Mouse (Mus musculus) ovary, postnatal 14 days (tissue): ENCODE measurements around the gene Zfp708.
"Not testable (repeated sequence)": the region's sequence is repeated elsewhere in the genome, so short reads cannot be mapped to it uniquely, and the experiment has no call there.

Experiments used
- DNase-seq: peaks from one replicate; pipeline ENCODE4 v3.0.0; 2022; ENCODE audit warnings: low spot score

Zfp708 gene

DNA sequence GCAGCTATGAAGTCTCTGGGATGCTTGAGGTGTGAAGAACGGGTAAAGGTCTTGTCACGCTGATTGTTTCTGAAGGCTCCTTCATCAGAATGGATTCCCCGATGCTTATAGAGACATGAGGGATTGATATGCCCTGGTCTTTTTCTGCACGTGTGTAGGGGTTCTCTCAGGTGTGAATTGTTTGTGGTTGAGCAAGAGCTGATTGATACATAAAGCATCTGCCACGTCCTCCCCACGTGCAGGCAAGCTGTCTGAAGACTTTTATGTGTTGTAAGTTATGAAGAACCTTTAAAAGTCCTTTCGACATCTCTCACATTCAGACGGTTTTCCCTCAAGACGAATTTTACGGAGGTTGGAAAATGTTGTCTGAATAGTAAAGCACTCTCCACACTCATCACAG lies at the start of gene Zfp708:
TSS of gene Zfp708 (minus strand) at position 101 of the 400 bp plus-strand sequence.
- DNase-seq: no peak

DNA sequence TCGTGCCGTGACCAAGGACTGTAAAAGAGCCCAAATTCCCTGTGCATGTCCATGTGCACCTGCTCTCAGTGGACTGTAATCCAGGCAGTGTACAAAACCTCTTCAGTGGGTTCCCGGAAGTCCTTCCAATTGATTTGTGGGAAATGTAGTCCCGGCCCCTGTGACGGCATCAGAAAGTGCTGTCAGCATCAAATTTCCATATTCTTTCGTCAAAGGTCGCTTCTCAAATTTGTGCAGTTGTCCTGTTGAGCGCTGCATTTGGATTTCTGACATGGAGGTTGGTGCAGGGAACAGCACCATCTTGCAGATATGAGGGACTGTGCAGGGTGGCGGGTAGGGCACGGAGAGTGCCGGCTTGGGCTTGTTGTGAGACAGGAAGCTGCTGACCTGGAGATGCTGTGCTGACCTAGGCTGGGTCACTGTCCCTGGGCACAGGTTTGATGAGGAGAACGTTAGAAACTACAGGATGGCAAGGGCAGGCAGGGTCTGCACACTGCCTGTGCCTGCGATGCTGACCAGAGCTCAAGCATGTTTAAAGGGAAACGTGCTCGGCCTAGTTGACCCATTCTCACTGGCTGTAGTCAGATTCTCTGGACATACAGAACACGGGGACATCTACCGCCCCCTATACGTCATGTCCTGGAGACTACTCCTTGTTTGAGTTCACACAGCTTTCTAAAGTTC lies 30.4 kb upstream of the Zfp708 start:
- DNase-seq: peak; percentile 68

DNA sequence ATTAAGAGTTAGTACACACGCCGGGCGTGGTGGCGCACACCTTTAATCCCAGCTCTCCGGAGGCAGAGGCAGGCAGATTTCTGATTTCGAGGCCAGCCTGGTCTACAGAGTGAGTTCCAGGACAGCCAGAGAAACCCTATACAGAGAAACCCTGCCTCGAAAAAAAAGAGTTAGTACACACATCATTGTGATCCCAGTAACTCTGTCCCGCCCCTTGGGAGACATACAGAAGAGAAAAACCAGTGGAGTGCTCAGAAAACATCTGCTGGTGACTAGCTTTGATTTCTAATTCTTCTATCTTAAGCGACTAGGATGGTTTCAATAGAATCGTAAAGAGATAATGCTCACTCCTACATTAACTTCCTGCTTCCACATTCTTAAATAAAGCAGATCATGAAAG lies 29.7 kb upstream of the Zfp708 start:
- DNase-seq: not testable (repeated sequence)

DNA sequence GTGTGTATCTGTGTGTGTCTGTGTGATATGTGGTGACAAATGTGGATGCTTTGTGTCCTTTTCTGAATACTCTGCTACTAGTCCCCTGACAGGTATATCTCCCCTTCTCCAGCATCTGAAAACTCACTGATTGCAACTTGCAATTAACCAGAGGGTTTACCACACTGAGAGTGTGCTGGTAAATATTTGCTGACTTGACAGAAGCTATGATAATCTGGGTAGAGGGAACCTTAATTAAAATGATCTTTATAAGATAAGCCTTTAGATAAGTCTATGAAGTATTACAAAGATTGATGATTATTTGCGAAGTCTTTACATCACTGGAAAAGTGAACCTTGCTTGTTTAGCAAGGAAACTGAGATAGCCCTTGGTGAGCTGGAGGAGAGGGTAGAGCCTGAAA lies 26.7 kb upstream of the Zfp708 start:
- no peak for DNase-seq

DNA sequence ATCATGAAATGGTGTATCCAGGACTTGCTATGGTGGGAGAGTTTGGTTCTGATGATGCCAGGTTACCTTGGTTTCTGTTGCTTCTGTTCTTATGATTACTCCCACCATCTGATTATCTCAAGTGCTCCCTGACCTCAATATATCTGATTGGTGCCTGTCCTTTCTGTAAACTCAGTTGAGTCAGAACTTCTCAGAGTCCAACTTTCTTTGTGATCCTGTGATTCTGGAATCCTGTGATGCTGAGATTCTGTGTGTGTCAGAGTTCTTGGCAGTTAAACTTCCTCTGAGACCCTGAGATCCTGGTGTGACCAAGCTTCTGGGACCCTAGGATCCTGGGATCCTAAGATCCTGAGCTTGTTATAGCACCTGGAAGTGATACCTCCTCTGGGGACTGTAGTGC lies 23.6 kb upstream of the Zfp708 start, which contains the start of gene Zfp759:
TSS of gene Zfp759 (plus strand) at position 301 of the 400 bp plus-strand sequence.
- not testable (repeated sequence) for DNase-seq

DNA sequence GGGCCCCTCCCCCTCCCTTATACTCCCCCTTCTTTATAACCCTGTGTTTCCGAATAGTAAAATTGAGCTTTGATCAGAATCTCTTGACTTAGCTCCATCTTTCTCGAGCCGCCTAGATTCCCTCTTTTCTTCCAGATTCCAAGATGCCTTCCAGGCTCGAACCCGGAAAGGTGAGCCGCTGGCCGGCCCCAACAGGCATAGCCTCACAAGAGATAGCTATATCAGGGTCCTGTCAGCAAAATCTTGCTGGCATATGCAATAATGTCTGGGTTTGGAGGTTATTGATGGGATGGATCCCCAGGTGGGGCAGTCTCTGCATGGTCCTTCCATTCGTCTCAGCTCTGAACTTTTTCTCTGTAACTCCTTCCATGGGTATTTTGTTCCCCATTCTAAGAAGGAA lies 18.4 kb upstream of the Zfp708 start, which contains the start of gene Rslcan18:
TSS of gene Rslcan18 (minus strand) at position 101 of the 400 bp plus-strand sequence.
- DNase-seq: not testable (repeated sequence)

DNA sequence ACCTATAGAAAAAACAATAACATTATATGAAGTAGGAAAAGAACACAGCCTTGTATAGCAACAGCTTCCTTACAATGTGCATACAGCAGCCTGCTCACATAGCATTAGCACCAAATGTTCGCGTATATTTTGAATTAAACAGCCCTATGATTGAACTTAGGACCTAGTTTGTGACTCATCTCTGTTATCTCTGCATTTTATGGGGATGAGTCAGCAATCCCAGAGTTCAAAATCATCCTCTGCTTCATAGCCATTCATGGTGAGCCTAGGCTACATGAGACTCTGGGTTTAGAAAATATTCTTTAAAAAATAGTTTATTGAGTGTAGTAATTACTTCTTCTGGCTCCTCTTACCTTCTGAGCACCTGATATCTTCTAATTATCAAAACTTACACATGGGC lies 15.5 kb upstream of the Zfp708 start:
- no peak for DNase-seq

DNA sequence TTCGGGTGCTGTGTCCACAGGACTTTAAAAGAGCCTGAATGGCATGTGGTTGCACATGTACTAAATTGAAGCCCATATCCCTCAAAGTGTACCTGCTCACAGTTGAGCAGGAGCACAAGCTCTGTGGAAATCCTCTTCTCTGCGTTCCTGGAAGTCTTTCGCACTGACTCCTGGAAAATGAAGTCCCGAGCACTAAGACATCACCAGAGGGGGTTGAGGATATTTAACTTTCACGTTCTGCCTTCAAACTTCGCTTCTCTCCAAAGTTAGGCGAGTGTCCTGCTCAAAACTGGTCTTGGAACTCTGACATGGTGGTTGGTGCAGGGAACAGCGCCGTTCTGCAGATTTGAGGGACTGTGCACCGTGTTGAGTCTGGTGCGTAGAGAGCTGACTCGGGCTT lies 14.3 kb upstream of the Zfp708 start:
- DNase-seq: no peak

DNA sequence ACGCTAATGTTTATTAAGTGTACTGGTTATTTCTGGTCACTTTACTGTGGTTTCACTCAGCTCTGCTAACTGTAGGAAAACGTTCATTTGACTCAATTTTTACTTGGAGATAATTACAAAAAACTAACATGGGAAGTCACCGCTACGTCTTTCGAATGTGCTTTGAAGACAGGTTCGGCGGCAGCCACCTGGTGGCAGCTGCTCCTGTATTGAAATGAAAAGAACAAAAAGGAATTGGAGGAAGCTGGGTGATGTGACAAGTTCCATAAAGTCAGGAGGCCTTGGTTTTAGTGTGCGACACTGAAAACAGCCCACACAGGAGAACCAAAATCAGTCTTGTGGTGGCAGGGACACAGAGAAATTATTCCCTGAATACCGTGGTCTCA lies 11.0 kb upstream of the Zfp708 start:
- no peak for DNase-seq

DNA sequence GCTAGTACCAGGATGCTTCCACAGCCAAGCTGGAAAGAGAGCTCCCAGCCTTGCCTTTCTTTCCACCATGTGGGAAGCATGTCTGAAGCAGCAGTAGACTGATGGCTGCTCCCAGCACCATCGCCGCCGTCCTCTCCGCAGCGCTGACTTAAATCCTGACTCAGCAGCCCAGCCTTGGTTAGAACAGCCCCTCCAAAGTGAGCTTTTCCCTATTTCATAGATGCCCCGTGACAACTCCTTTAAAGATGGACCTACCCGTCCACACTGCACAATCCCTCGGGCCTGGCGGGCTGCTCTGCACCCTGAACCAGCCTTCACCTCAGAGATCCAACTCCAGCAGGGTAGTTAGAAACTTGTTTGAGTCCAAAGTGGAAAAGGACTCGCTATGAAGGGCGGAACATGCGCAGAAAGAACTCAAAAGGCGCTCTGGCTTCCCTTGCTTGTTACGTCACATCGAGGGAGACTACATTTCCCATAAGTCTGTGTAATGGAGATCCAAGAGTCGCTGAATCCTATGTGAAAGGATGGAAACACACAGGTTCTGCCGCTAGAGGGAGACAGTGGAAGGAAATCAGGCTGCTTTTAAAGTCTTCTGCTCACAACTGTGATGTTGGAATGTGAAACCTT lies 10.5 kb upstream of the Zfp708 start, which contains the start of gene Gm28557:
TSS of gene Gm28557 (minus strand) at position 411 of the 627 bp plus-strand sequence.
- peak; percentile 81 for DNase-seq

DNA sequence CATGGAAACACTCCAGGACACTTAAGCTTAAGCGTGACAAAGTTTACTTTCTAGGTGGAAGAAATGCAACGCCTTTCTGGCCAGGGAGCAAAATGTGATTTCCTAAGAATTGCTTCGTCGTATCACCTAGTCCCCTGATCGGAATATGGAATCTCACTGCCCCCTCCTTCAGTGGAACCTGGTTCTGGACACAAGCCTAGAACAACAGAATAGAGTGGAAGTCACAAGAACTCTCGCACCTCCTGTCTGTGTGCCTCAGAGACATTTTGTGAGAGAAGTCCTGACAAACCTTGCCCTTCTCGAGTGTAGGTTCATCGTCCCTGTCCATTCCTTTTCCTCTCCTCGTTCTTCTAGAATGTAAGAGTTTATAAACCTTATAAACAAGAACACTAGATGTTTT lies 9.9 kb upstream of the Zfp708 start:
- no peak for DNase-seq

DNA sequence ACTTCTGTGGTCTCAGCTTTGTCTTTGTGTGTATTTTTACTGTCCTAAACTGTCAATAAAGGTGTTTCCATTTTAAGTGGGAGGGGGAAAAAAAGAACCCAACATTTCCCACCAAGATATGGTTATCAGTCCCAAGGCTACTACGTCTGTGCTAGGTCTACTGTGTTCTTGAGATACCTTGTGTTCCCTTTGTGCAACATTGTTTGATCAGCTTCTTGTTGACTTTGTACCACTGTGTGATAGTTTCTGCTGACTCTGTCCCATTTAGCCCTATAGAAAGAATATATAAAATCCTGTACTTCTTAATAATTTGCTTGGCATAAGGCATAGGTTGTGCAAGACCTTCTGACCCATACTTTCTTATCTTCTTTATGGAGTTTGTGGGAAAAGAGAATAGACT lies 7.6 kb downstream of the Zfp708 start:
- DNase-seq: no peak

DNA sequence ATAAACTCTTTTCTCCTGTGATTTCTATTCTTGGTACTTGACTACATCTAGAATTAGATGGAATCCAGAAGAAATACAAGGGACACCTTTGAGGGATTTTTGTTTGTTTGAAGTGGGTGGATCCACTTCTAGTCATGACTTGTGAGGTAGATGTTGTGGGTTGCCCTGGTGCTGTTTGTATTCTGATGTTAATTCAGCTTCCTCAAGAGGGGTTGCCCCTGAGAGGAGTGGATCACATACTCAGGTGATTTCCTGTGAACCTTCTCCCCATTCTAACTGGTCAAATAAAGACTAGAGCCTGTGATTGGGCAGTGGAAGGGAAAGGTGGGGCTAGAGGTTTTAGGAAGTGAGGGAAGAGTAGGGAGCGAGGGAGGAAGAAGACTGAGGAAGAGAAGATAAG lies 15.8 kb downstream of the Zfp708 start:
- no peak for DNase-seq

DNA sequence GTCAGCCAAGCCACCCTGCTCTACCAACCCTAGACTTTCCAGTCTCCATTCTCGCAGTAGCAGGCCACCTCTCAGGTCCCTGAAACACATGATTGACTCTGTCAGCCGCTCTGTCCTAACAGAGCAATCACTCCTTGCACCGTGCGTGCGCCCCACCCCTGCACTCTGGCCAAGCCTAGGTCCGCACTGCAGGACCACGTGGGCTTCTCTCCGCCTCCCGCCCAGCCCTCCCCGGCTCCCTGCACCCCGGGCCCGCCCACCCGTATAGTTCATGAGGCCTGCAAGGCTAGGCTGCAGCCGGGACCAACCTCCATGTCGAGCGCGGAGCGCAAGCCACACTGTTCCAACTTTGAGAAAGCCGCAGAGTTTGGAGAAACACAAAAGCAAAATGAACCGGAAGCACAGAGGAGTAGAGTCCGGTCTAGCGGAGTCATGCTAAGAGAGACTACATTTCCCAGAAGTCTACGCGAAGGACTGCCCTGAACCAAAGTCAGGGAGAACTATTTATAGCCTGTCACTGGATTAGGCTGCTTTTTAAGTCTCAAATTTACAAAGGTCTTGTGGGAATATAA lies 16.5 kb downstream of the Zfp708 start:
- peak; percentile 61 for DNase-seq

DNA sequence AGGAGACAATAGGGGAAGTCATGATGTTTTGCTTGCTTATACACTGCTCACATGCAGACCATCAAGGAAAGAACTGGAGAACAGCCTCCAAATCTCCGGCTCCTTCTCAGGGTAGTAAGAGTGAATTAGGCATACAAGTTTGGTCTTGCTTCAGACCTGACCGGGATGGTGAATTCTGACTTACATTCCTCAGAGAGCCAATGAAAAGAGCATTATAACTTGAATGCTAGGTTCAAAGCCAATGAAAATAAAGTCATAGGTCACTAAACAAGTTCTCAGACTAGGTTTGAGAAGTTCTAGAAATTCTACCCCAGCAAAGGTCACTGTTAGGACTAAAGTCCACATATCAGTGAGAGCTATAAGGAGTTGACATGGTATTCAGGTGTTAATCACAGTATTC lies 20.5 kb downstream of the Zfp708 start:
- no peak for DNase-seq

DNA sequence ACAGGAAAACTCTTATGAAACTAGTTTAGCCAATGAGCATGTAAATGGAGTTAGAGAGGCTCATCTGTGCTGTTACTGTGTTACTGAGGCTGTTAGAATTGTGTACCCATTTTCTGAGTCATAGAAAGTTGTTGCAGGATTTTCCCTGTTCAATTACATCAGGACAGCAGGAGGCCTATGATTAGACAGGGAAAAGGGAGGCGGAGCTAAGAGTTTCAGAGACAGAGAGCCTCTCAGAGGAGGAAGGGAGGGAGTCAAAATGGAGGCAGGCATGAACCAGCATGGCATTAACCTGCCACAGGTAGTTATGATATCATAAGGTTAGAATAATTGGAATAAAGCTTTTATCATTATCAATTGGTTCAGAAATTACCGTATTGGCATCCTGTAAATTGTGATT lies 25.0 kb downstream of the Zfp708 start:
- no peak for DNase-seq

DNA sequence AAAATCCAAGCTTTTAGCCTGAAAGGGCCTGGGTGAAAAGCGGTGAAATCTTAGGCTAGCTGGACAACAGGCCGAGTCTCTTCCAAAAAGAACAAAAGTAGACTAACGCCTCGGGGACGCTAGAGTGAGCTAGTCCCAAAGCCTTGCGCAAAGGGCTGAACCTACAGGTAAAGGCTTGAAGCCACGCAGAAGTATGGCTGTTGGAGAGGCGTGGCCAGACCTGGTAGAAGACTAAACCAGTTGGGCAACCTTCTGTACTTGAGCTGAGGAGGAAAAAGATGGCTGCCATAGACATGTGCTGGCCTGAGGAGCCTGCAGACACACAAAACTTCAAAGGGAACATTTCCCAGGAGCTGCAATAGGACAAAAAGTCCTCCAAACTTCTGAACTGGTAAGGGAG lies 32.4 kb downstream of the Zfp708 start:
- DNase-seq: no peak

DNA sequence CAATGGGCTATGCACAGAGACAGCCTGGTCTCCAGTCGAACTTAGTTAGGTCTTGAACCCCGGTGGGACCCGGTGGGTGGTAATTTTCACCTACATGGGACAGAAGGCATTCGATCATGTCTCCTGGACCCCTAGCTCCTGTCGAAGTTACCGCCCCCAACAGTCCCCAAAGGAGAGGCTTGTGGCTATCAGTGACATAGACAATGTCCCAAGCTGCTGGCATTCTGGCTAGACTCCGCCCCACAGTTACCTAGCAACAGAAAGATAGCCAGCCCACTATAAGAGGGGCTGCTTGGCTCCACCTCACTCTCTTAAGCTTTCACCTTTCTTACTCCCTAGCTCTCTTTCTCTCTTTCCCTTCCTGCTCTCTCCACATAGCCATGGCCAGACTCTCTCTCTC lies 35.3 kb downstream of the Zfp708 start:
- no peak for DNase-seq

DNA sequence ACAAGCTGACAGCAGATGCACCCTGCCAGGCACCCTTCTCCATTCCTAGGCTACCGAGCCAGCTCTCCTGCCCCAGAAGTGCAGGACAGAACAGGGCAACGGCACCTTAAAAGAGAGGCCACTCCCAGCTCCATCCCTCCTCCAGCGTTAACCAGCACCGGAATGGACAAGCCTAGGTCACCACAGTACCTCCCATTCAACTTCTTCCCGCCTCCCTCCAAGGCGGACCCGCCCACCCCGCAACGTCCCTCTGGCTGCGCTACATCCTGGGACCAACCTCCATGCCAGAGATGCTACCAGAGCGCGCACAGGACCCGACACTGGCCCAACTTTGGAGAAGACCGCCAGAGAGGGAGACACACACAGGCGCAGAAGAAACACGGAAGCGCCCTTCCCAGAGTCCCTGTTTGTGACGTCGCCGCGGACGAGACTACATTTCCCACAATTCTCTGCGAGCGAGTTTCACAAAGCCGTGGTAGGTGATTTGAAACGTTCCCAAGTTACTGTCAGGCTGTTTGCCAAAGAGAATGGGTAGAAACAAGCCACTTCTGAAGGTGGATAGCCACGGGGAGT lies 36.9 kb downstream of the Zfp708 start, which contains the start of gene Zfp712:
TSS of gene Zfp712 (minus strand) at position 385 of the 573 bp plus-strand sequence.
- peak; percentile 80 for DNase-seq

DNA sequence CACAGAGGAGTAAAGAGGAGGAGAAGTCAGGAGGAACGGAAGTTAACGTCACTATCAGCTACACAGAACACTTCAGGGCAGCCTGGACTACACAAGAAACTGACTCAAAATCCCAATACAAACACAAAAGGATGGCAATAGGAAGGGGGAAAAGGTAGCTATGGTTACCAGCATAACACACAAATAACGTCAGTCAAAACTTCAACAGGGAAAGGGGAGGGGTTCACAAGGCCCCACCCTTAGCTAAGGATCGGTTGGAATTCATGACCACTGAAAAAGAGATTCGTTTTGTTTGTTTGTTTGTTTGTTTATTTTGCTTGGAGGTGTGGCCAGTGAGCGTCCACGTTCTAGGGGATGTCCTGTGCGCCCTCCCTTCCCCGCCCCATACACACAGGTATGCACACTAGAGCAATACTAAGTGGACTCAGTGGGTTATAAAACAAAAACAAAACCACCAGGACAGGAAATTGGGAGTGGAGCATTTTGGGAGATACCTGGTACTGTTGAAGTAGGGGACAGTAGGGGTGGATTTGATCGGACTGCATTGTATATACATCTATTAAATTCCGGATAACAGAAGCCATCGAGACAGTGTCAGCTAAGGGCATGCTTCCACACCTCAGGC lies 37.5 kb downstream of the Zfp708 start:
- DNase-seq: no peak
